Mouse (Mus musculus) erythroblast, embryonic 14.5 days (primary cell): ENCODE data around the gene Nudc. TPM values are rescaled to one million over a fixed set of nuclear protein-coding genes. Genes with fewer than 3 reads are reported as not detected.
"Not testable (repeated sequence)": the region's sequence is repeated elsewhere in the genome, so short reads cannot be mapped to it uniquely, and the experiment has no call there.

Experiments used
- H3K27me3 ChIP-seq: 2 replicates; pipeline ENCODE4 v1.6.1; 2012; ENCODE audit warnings: inconsistent platforms; ENCODE audit not compliant: control insufficient read depth
- H3K36me3 ChIP-seq: 2 replicates; pipeline ENCODE4 v1.6.1; 2012; ENCODE audit warnings: mild to moderate bottlenecking, inconsistent platforms; ENCODE audit not compliant: control insufficient read depth
- H3K4me1 ChIP-seq: 2 replicates; pipeline ENCODE4 v1.6.1; 2012; ENCODE audit warnings: inconsistent platforms; ENCODE audit not compliant: control insufficient read depth
- H3K4me3 ChIP-seq: replicated peaks from 2 replicates; pipeline ENCODE3; 2012; ENCODE audit warnings: moderate library complexity, mild to moderate bottlenecking, inconsistent platforms
- H3K9me3 ChIP-seq: 2 replicates; pipeline ENCODE4 v1.6.1; 2012; ENCODE audit warnings: low read length, inconsistent platforms, mixed read lengths; ENCODE audit not compliant: control insufficient read depth
- GATA1 ChIP-seq: IDR thresholded peaks from 2 replicates; pipeline ENCODE4 v1.6.1; 2012; ENCODE audit warnings: low read length, inconsistent platforms, mixed read lengths
- TAL1 ChIP-seq: IDR thresholded peaks from 3 replicates; pipeline ENCODE4 v1.6.1; 2012; ENCODE audit warnings: low read length, inconsistent platforms, mixed read lengths
- polyA plus RNA-seq: library from polyadenylated mRNA; stranded (reverse); fragments of >175 nt; gene quantifications from 2 replicates; pipeline ENCODE4 v1.2.3, GENCODE M21; 2012

The Nudc gene
- polyA plus RNA-seq, 1 experiment: 28.9 TPM

- peaks cover 10% of the 10 kb centered on the region for H3K27me3 ChIP-seq
- H3K4me1 ChIP-seq: no peaks in the 10 kb centered on the region
- no peaks in the 10 kb centered on the region for H3K36me3 ChIP-seq
- TF ChIP-seq GATA1 (no peak), TAL1 (no peak)
- H3K9me3 ChIP-seq: no peaks in the 10 kb centered on the region
- H3K4me3 ChIP-seq: no peak overlapping the region
Observed at GRCm38 (mm10) chr4:133512972-133513371, 32.8 kb downstream of the Nudc start.

GRCm38 (mm10) chr4:133512511-133512910 is 33.3 kb downstream of the Nudc start:
- not testable (repeated sequence) for H3K36me3 ChIP-seq, H3K9me3 ChIP-seq, H3K4me1 ChIP-seq, H3K4me3 ChIP-seq, H3K27me3 ChIP-seq

- H3K36me3 ChIP-seq: no peaks in the 10 kb centered on the region
- H3K4me1 ChIP-seq: no peaks in the 10 kb centered on the region
- H3K9me3 ChIP-seq: no peaks in the 10 kb centered on the region
- no peak overlapping the region for H3K4me3 ChIP-seq
- H3K27me3 ChIP-seq: peaks cover 16% of the 10 kb centered on the region
- no peak for TF ChIP-seq TAL1
- TF ChIP-seq GATA1: no peak
Observed at GRCm38 (mm10) chr4:133511050-133511449, 34.7 kb downstream of the Nudc start.

- no peaks in the 10 kb centered on the region for H3K36me3 ChIP-seq
- no peak overlapping the region for H3K4me3 ChIP-seq
- H3K27me3 ChIP-seq: peaks cover 32% of the 10 kb centered on the region
- no peaks in the 10 kb centered on the region for H3K4me1 ChIP-seq
- H3K9me3 ChIP-seq: no peaks in the 10 kb centered on the region
- TF ChIP-seq TAL1: no peak
- no peak for TF ChIP-seq GATA1
Observed at GRCm38 (mm10) chr4:133508990-133509389, 36.8 kb downstream of the Nudc start.

- H3K27me3 ChIP-seq: peaks cover 53% of the 10 kb centered on the region
Observed at GRCm38 (mm10) chr4:133506573-133506972, 39.2 kb downstream of the Nudc start.

GRCm38 (mm10) chr4:133504755-133505485 is 40.9 kb downstream of the Nudc start:
- H3K4me1 ChIP-seq: no peaks in the 10 kb centered on the region
- TF ChIP-seq GATA1 (no peak), TAL1 (no peak)
- H3K36me3 ChIP-seq: no peaks in the 10 kb centered on the region
- no peaks in the 10 kb centered on the region for H3K9me3 ChIP-seq
- H3K4me3 ChIP-seq: no peak overlapping the region
- peaks cover 68% of the 10 kb centered on the region for H3K27me3 ChIP-seq

More at GRCm38 (mm10) chr4:133506573-133506972, 39.2 kb downstream of the Nudc start:
- Histone ChIP-seq H3K4me3 (no peak overlapping the region), H3K4me1 (no peaks in the 10 kb centered on the region), H3K9me3 (no peaks in the 10 kb centered on the region), H3K36me3 (no peaks in the 10 kb centered on the region)
- TF ChIP-seq GATA1 (no peak), TAL1 (no peak)

GRCm38 (mm10) chr4:133504300-133504699 is 41.5 kb downstream of the Nudc start:
- H3K4me1 ChIP-seq: no peaks in the 10 kb centered on the region
- H3K36me3 ChIP-seq: no peaks in the 10 kb centered on the region
- H3K4me3 ChIP-seq: no peak overlapping the region
- TF ChIP-seq GATA1 (no peak), TAL1 (no peak)
- peaks cover 74% of the 10 kb centered on the region for H3K27me3 ChIP-seq
- H3K9me3 ChIP-seq: no peaks in the 10 kb centered on the region

GRCm38 (mm10) chr4:133501514-133501913 is 44.3 kb downstream of the Nudc start:
- H3K4me3 ChIP-seq: no peak overlapping the region
- H3K4me1 ChIP-seq: peaks cover 11% of the 10 kb centered on the region
- H3K36me3 ChIP-seq: no peaks in the 10 kb centered on the region
- peaks cover 93% of the 10 kb centered on the region for H3K27me3 ChIP-seq
- TF ChIP-seq GATA1 (no peak), TAL1 (no peak)
- H3K9me3 ChIP-seq: no peaks in the 10 kb centered on the region; the same call in 1 of the 2 replicates

- Histone ChIP-seq H3K36me3 (no peaks in the 10 kb centered on the region), H3K9me3 (no peaks in the 10 kb centered on the region; the same call in 1 of the 2 replicates), H3K27me3 (peaks cover 98% of the 10 kb centered on the region), H3K4me1 (peaks cover 17% of the 10 kb centered on the region), H3K4me3 (no peak within 1 kb of the TSS)
- TF ChIP-seq GATA1: no peak
- TF ChIP-seq TAL1: no peak
Observed at GRCm38 (mm10) chr4:133498160-133498724, 47.6 kb downstream of the Nudc start, which contains the start of gene Trnp1. Gene Trnp1 (minus strand): TSS chr4:133498550.
